Mouse (Mus musculus): Measurements from ENCODE around the gene Iqgap2. TPM values are rescaled to one million over a fixed set of nuclear protein-coding genes. Genes with fewer than 3 reads are reported as not detected.

Gene Iqgap2
- total and polyA plus RNA-seq, 2 experiments from 2014 or later: 2.0 to 5.4 TPM

GRCm38 (mm10) chr13:95846364-95846763 lies 45.4 kb downstream of the Iqgap2 start:
- H3K36me3 ChIP-seq (ENCODE audit: insufficient read depth, low read length): no peaks in the 10 kb centered on the region
- ATAC-seq (ENCODE audit: low FRiP score) (no peak), DNase-seq (ENCODE audit: low spot score) (no peak)
- 87% methylated on average over 5 of the region's 5 CpGs for WGBS
- no peaks in the 10 kb centered on the region for H3K4me1 ChIP-seq (ENCODE audit: insufficient read depth, low read length)
- no peak overlapping the region for H3K4me2 ChIP-seq (ENCODE audit: low read depth, low read length, poor library complexity, severe bottlenecking)
- H3K27ac ChIP-seq (ENCODE audit: low read depth, low read length): no peak overlapping the region
- TF ChIP-seq CTCF (IDR thresholded peaks at IDR 0.05): no peak
- no peak overlapping the region for H3K4me3 ChIP-seq (ENCODE audit: low read depth, low read length)
- H3K9ac ChIP-seq (replicated peaks; ENCODE audit: low read length, poor library complexity, severe bottlenecking): no peak overlapping the region
- no peaks in the 10 kb centered on the region for H3K27me3 ChIP-seq (ENCODE audit: insufficient read depth, low read length)
- no peaks in the 10 kb centered on the region for H3K9me3 ChIP-seq (ENCODE audit: low read length)

- H3K4me3 ChIP-seq (ENCODE audit: low read depth, low read length): no peak overlapping the region
- H3K9ac ChIP-seq (replicated peaks; ENCODE audit: low read length, poor library complexity, severe bottlenecking): no peak overlapping the region
- H3K9me3 ChIP-seq (ENCODE audit: low read length): no peaks in the 10 kb centered on the region
- 76% methylated on average over 3 of the region's 3 CpGs for WGBS
- DNase-seq (ENCODE audit: low spot score) (no peak), ATAC-seq (ENCODE audit: low FRiP score) (no peak)
- H3K36me3 ChIP-seq (ENCODE audit: insufficient read depth, low read length): no peaks in the 10 kb centered on the region
- H3K27ac ChIP-seq (ENCODE audit: low read depth, low read length): no peak overlapping the region
- no peak for TF ChIP-seq CTCF (IDR thresholded peaks at IDR 0.05)
- no peaks in the 10 kb centered on the region for H3K27me3 ChIP-seq (ENCODE audit: insufficient read depth, low read length)
- no peaks in the 10 kb centered on the region for H3K4me1 ChIP-seq (ENCODE audit: insufficient read depth, low read length)
- no peak overlapping the region for H3K4me2 ChIP-seq (ENCODE audit: low read depth, low read length, poor library complexity, severe bottlenecking)
These were observed 46.8 kb downstream of the Iqgap2 start for GRCm38 (mm10) chr13:95844950-95845349.

GRCm38 (mm10) chr13:95843411-95844026 lies 48.2 kb downstream of the Iqgap2 start:
- no peaks in the 10 kb centered on the region for H3K9me3 ChIP-seq (ENCODE audit: low read length)
- no peaks in the 10 kb centered on the region for H3K4me1 ChIP-seq (ENCODE audit: insufficient read depth, low read length)
- H3K27ac ChIP-seq (ENCODE audit: low read depth, low read length): no peak overlapping the region
- H3K4me2 ChIP-seq (ENCODE audit: low read depth, low read length, poor library complexity, severe bottlenecking): no peak overlapping the region
- WGBS: 91% methylated on average over 10 of the region's 10 CpGs
- no peak for DNase-seq (ENCODE audit: low spot score)
- no peak overlapping the region for H3K9ac ChIP-seq (replicated peaks; ENCODE audit: low read length, poor library complexity, severe bottlenecking)
- H3K27me3 ChIP-seq (ENCODE audit: insufficient read depth, low read length): no peaks in the 10 kb centered on the region
- H3K4me3 ChIP-seq (ENCODE audit: low read depth, low read length): no peak overlapping the region
- no peaks in the 10 kb centered on the region for H3K36me3 ChIP-seq (ENCODE audit: insufficient read depth, low read length)
- TF ChIP-seq CTCF (IDR thresholded peaks at IDR 0.05): no peak
- no peak for ATAC-seq (ENCODE audit: low FRiP score)

GRCm38 (mm10) chr13:95842803-95843202 lies 48.9 kb downstream of the Iqgap2 start:
- Histone ChIP-seq H3K4me2 (ENCODE audit: low read depth, low read length, poor library complexity, severe bottlenecking) (no peak overlapping the region), H3K4me1 (ENCODE audit: insufficient read depth, low read length) (no peaks in the 10 kb centered on the region), H3K27ac (ENCODE audit: low read depth, low read length) (no peak overlapping the region), H3K27me3 (ENCODE audit: insufficient read depth, low read length) (no peaks in the 10 kb centered on the region), H3K36me3 (ENCODE audit: insufficient read depth, low read length) (no peaks in the 10 kb centered on the region), H3K9me3 (ENCODE audit: low read length) (no peaks in the 10 kb centered on the region), H3K4me3 (ENCODE audit: low read depth, low read length) (no peak overlapping the region), H3K9ac (replicated peaks; ENCODE audit: low read length, poor library complexity, severe bottlenecking) (no peak overlapping the region)
- TF ChIP-seq CTCF (IDR thresholded peaks at IDR 0.05): no peak
- 91% methylated on average over 7 of the region's 7 CpGs for WGBS
- DNase-seq (ENCODE audit: low spot score) (no peak), ATAC-seq (ENCODE audit: low FRiP score) (no peak)

GRCm38 (mm10) chr13:95841946-95842345 lies 49.8 kb downstream of the Iqgap2 start:
- ATAC-seq (ENCODE audit: low FRiP score) (no peak), DNase-seq (ENCODE audit: low spot score) (no peak)
- no peak overlapping the region for H3K9ac ChIP-seq (replicated peaks; ENCODE audit: low read length, poor library complexity, severe bottlenecking)
- TF ChIP-seq CTCF (IDR thresholded peaks at IDR 0.05): no peak
- no peaks in the 10 kb centered on the region for H3K36me3 ChIP-seq (ENCODE audit: insufficient read depth, low read length)
- 93% methylated on average over 1 of the region's 1 CpGs for WGBS
- H3K4me1 ChIP-seq (ENCODE audit: insufficient read depth, low read length): no peaks in the 10 kb centered on the region
- no peaks in the 10 kb centered on the region for H3K27me3 ChIP-seq (ENCODE audit: insufficient read depth, low read length)
- no peaks in the 10 kb centered on the region for H3K9me3 ChIP-seq (ENCODE audit: low read length)
- no peak overlapping the region for H3K4me3 ChIP-seq (ENCODE audit: low read depth, low read length)
- no peak overlapping the region for H3K4me2 ChIP-seq (ENCODE audit: low read depth, low read length, poor library complexity, severe bottlenecking)
- no peak overlapping the region for H3K27ac ChIP-seq (ENCODE audit: low read depth, low read length)

GRCm38 (mm10) chr13:95836944-95837343 lies 54.8 kb downstream of the Iqgap2 start:
- H3K4me1 ChIP-seq (ENCODE audit: insufficient read depth, low read length): no peaks in the 10 kb centered on the region
- H3K4me2 ChIP-seq (ENCODE audit: low read depth, low read length, poor library complexity, severe bottlenecking): no peak overlapping the region
- H3K9ac ChIP-seq (replicated peaks; ENCODE audit: low read length, poor library complexity, severe bottlenecking): no peak overlapping the region
- H3K4me3 ChIP-seq (ENCODE audit: low read depth, low read length): no peak overlapping the region
- WGBS: 93% methylated on average over 3 of the region's 3 CpGs
- H3K9me3 ChIP-seq (ENCODE audit: low read length): no peaks in the 10 kb centered on the region
- H3K27ac ChIP-seq (ENCODE audit: low read depth, low read length): no peak overlapping the region
- ATAC-seq (ENCODE audit: low FRiP score) (no peak), DNase-seq (ENCODE audit: low spot score) (no peak)
- no peak for TF ChIP-seq CTCF (IDR thresholded peaks at IDR 0.05)
- no peaks in the 10 kb centered on the region for H3K36me3 ChIP-seq (ENCODE audit: insufficient read depth, low read length)
- H3K27me3 ChIP-seq (ENCODE audit: insufficient read depth, low read length): no peaks in the 10 kb centered on the region
